Mouse (Mus musculus) forebrain, postnatal 0 days (tissue): ENCODE measurements around the gene Uba52. TPM values are rescaled to one million over a fixed set of nuclear protein-coding genes. Genes with fewer than 3 reads are reported as not detected.
A peak's percentile ranks its signal among the peaks of the same experiment; 100 is the strongest.

ENCODE experiments used
- ATAC-seq: fragments of 200-750 bp; cut with Nextera tagmentation; 2 replicates; pipeline ENCODE4 v1.8.0; 2017; ENCODE audit warnings: mild to moderate bottlenecking, moderate library complexity
- DNase-seq: peaks from one replicate; pipeline ENCODE4 v3.0.0-alpha.2; 2015
- H3K27ac ChIP-seq: fragments of 300-500 bp; sonication (generic); 2 replicates; pipeline ENCODE4 v1.5.1; 2014; ENCODE audit warnings: low read depth, mild to moderate bottlenecking, antibody characterized with exemption, low read length, moderate library complexity, mixed read lengths
- H3K27me3 ChIP-seq: fragments of 300-500 bp; sonication (generic); 2 replicates; pipeline ENCODE4 v1.6.1; 2014; ENCODE audit warnings: mild to moderate bottlenecking, low read length, mixed read lengths; ENCODE audit not compliant: insufficient read depth
- H3K36me3 ChIP-seq: fragments of 300-500 bp; sonication (generic); 2 replicates; pipeline ENCODE4 v1.6.1; 2014; ENCODE audit warnings: mild to moderate bottlenecking, moderate library complexity; ENCODE audit not compliant: insufficient read depth
- H3K4me1 ChIP-seq: fragments of 300-500 bp; sonication (generic); 2 replicates; pipeline ENCODE4 v1.6.1; 2014; ENCODE audit warnings: antibody characterized with exemption; ENCODE audit not compliant: insufficient read depth
- H3K4me2 ChIP-seq: fragments of 300-500 bp; sonication (generic); 2 replicates; pipeline ENCODE4 v1.6.1; 2014; ENCODE audit warnings: low read depth, mild to moderate bottlenecking, moderate library complexity
- H3K4me3 ChIP-seq: fragments of 300-500 bp; sonication (generic); 2 replicates; pipeline ENCODE4 v1.5.1; 2014; ENCODE audit warnings: low read depth, low read length, mixed read lengths
- H3K9ac ChIP-seq: fragments of 300-500 bp; sonication (generic); 2 replicates; pipeline ENCODE4 v1.6.1; 2014; ENCODE audit warnings: mild to moderate bottlenecking
- H3K9me3 ChIP-seq: fragments of 300-500 bp; sonication (generic); 2 replicates; pipeline ENCODE4 v1.6.1; 2016; ENCODE audit warnings: low read length
- CTCF ChIP-seq: sonication (generic); IDR thresholded peaks from 2 replicates; pipeline ENCODE4 v1.5.1; 2016; ENCODE audit warnings: antibody characterized with exemption, control low read depth, low read depth
- WGBS: fragments of 180-500 bp; shearing (Covaris S2); extraction: QIAGEN DNeasy Blood & Tissue Kit; methylation state at CpG from one replicate; pipeline ENCODE4 v1.1.7; 2014; 5-methylcytosine and 5-hydroxymethylcytosine counted together
- polyA plus RNA-seq: library from polyadenylated mRNA; unstranded; fragments of >200 nt; fragmentation: Nextera tagmentation; extraction: Ambion mirVana; gene quantifications from 2 replicates; pipeline ENCODE4 v1.2.1, GENCODE M21; 2015
- total RNA-seq: library from RNA; depleted of rRNA; stranded (reverse); fragments of >200 nt; gene quantifications from 2 replicates; pipeline ENCODE4 v1.2.3, GENCODE M21; 2014; rRNA removed

Uba52 gene
- total RNA-seq (459 and 595 TPM in 2 replicates), polyA plus RNA-seq (808 and 1,035 TPM in 2 replicates)

GRCm38 (mm10) chr8:70510228-70510915, at the start of gene Uba52:
Gene Uba52, minus strand, starts transcription at chr8:70510801.
- Histone ChIP-seq H3K4me2 (peak within 1 kb of the TSS; percentile 95), H3K4me1 (peaks cover 16% of the 10 kb centered on the region; the same call in 1 of the 2 replicates), H3K4me3 (peak within 1 kb of the TSS; percentile 65), H3K27ac (peak within 1 kb of the TSS; percentile 96), H3K27me3 (no peaks in the 10 kb centered on the region), H3K9me3 (no peaks in the 10 kb centered on the region), H3K36me3 (peaks cover 36% of the 10 kb centered on the region), H3K9ac (peak within 1 kb of the TSS; percentile 74)
- ATAC-seq, result peak; percentile 91
- DNase-seq, result peak; percentile 100
- WGBS, result under 1% methylated on average over 69 of the region's 74 CpGs
- TF ChIP-seq CTCF, result no peak

- 0 out of 2 replicates have a peak, but pooled peaks have one; percentile 25 for ATAC-seq
- Histone ChIP-seq H3K9me3 (no peaks in the 10 kb centered on the region), H3K4me1 (no peaks in the 10 kb centered on the region), H3K9ac (no peak overlapping the region), H3K27ac (no peak overlapping the region), H3K36me3 (no peaks in the 10 kb centered on the region), H3K27me3 (no peaks in the 10 kb centered on the region), H3K4me2 (no peak overlapping the region), H3K4me3 (no peak overlapping the region)
- TF ChIP-seq CTCF, result peak; percentile 40
- WGBS, result 80% methylated on average over 2 of the region's 2 CpGs
- no peak for DNase-seq
These were observed 49.5 kb upstream of the Uba52 start for GRCm38 (mm10) chr8:70560096-70560495.

GRCm38 (mm10) chr8:70558983-70559382, 48.4 kb upstream of the Uba52 start:
- H3K36me3 ChIP-seq, result no peaks in the 10 kb centered on the region
- no peaks in the 10 kb centered on the region for H3K4me1 ChIP-seq
- H3K9me3 ChIP-seq, result no peaks in the 10 kb centered on the region
- peak; percentile 17; the same call in 1 of the 2 replicates for TF ChIP-seq CTCF
- H3K27me3 ChIP-seq, result no peaks in the 10 kb centered on the region
- no peak overlapping the region for H3K4me3 ChIP-seq
- no peak for ATAC-seq
- H3K9ac ChIP-seq, result no peak overlapping the region
- no peak overlapping the region for H3K27ac ChIP-seq
- no peak for DNase-seq
- WGBS, result 75% methylated on average over 3 of the region's 3 CpGs
- no peak overlapping the region for H3K4me2 ChIP-seq

GRCm38 (mm10) chr8:70558334-70558733, 47.7 kb upstream of the Uba52 start:
- no peak for TF ChIP-seq CTCF
- DNase-seq, result no peak
- Histone ChIP-seq H3K36me3 (no peaks in the 10 kb centered on the region), H3K9me3 (no peaks in the 10 kb centered on the region), H3K27me3 (no peaks in the 10 kb centered on the region), H3K4me3 (no peak overlapping the region), H3K9ac (no peak overlapping the region), H3K27ac (no peak overlapping the region), H3K4me1 (no peaks in the 10 kb centered on the region), H3K4me2 (no peak overlapping the region)
- 61% methylated on average over 4 of the region's 4 CpGs for WGBS
- no peak for ATAC-seq

GRCm38 (mm10) chr8:70555079-70555747, 44.6 kb upstream of the Uba52 start:
- no peaks in the 10 kb centered on the region for H3K9me3 ChIP-seq
- no peak for DNase-seq
- no peak for TF ChIP-seq CTCF
- H3K9ac ChIP-seq, result no peak overlapping the region
- H3K4me3 ChIP-seq, result no peak overlapping the region
- H3K4me1 ChIP-seq, result no peaks in the 10 kb centered on the region
- no peaks in the 10 kb centered on the region for H3K27me3 ChIP-seq
- H3K36me3 ChIP-seq, result no peaks in the 10 kb centered on the region
- WGBS, result 93% methylated on average over 4 of the region's 4 CpGs
- H3K4me2 ChIP-seq, result no peak overlapping the region
- ATAC-seq, result no peak
- H3K27ac ChIP-seq, result no peak overlapping the region

GRCm38 (mm10) chr8:70553740-70554139, 43.1 kb upstream of the Uba52 start:
- ATAC-seq, result peak; percentile 34
- H3K36me3 ChIP-seq, result no peaks in the 10 kb centered on the region
- H3K4me3 ChIP-seq, result no peak overlapping the region
- DNase-seq, result peak; percentile 30
- H3K4me2 ChIP-seq, result no peak overlapping the region
- no peak for TF ChIP-seq CTCF
- no peak overlapping the region for H3K27ac ChIP-seq
- no peaks in the 10 kb centered on the region for H3K9me3 ChIP-seq
- H3K4me1 ChIP-seq, result no peaks in the 10 kb centered on the region
- no peaks in the 10 kb centered on the region for H3K27me3 ChIP-seq
- no peak overlapping the region for H3K9ac ChIP-seq

GRCm38 (mm10) chr8:70552836-70553235, 42.2 kb upstream of the Uba52 start:
- WGBS, result 30% methylated on average over 1 of the region's 1 CpGs
- Histone ChIP-seq H3K4me2 (no peak overlapping the region), H3K9ac (no peak overlapping the region), H3K4me1 (no peaks in the 10 kb centered on the region), H3K27ac (no peak overlapping the region), H3K36me3 (no peaks in the 10 kb centered on the region), H3K4me3 (no peak overlapping the region), H3K9me3 (no peaks in the 10 kb centered on the region), H3K27me3 (no peaks in the 10 kb centered on the region)
- ATAC-seq, result no peak
- no peak for DNase-seq
- no peak for TF ChIP-seq CTCF
